Mouse (Mus musculus): ENCODE measurements around the gene Stk32c.

DNA sequence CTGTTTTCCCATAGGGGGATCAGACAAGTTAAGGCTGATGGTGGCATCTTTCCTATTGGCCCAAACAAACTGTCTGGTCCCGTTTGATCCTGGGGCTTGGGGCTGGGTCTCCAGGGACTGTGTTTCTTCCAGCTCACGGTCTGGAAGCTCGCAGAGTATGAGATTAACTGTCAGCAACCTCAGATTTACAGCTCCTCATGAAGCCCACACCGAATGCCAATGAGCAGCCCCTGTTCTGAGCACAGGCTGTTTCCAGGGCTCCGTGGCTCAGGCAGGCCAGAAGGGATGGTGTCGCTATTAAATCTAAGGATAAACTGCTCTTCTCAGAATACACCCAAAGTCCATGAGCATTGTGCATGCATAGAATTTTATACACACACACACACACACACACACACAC lies 138.9 kb downstream of the Stk32c start:
- TF ChIP-seq MAZ (IDR thresholded peaks at IDR 0.05; ENCODE audit: low read depth, low read length) (no peak), SIN3A (IDR thresholded peaks at IDR 0.05; ENCODE audit: low read length) (no peak), ZNF384 (IDR thresholded peaks at IDR 0.05; ENCODE audit: low read depth, low read length) (no peak)

All from MEL (cell line).